Mouse (Mus musculus): ENCODE measurements around the gene Tmprss6.

Gene Tmprss6

DNA sequence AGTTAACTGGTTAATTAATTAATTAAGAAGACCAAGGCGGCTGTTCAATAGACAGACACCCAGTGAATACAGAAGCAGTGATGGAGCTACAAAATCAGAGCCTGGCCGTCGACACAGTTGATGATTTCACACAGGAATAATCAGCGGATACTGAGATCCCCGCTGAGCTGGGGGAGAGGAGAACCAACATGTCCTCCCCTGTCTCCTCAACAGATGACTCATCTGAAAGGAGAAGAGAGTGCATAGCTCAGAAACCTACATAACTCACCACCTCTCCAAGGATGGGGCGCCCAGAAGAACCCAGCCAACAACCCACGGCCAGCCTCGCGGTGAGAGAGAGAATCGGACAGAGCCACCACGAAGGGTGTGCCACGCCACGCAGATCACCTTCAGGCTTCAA is 48.0 kb downstream of the Tmprss6 start:
- DNase-seq (ENCODE audit: low spot score), result no peak

DNA sequence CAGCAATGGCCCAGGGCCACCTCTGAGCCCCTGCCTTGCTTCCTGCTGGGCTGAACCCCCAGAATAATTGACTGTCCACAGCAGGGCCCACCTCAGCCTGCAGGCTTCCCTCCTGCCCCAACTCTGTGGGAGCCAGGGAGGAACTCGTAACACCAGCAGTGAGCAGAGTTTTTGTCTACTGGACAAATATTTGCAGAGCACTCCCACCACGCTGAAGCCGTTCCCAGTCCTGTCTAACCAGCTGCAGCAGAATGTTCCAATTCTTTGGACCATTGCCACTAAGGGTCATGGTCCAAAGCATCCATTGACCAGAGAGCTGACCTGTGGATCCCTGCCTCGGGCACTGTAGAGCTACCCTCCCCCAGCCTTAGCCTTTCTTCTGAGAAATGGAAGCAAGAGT is 51.5 kb downstream of the Tmprss6 start:
- DNase-seq (ENCODE audit: low spot score), result no peak

DNA sequence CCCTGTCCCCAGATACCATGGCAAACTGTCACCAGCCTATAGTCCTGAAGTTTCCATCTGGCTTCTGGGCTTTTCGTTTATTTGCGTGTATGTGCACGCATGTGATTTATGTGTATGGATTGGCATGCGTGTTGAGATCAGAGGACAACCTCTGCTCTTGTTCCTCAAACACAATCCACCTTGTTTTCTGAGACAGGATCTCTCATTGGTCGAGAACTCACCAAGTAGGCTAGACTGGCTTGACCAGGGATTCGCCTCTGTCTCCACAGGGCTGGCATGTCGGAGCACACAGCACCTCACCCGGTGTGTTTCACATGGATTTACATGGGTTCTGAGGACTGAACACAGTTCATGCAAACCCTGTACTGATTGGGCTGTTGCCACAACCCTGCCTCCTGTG is 54.3 kb downstream of the Tmprss6 start:
- DNase-seq (ENCODE audit: low spot score), result no peak

DNA sequence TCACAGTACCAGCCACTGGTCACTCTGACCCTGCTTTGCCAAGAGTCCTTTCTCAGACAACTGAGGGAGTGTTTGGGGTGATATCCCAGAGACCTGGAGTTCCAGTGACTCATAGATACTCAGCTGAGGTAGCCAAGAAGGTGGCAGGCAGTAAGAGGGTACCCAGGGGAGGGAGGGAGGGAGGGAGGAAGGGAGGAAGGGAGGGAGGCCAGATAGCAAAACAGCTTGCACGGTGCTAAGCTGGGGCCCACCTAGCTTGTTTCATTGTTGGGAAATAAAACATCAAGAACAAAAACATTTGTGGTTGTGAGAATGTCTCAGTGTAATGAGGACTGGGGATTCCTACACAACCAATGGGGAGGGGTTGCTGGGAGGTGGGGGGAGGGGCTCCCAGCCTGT is 54.7 kb downstream of the Tmprss6 start:
- DNase-seq (ENCODE audit: low spot score), result no peak

DNA sequence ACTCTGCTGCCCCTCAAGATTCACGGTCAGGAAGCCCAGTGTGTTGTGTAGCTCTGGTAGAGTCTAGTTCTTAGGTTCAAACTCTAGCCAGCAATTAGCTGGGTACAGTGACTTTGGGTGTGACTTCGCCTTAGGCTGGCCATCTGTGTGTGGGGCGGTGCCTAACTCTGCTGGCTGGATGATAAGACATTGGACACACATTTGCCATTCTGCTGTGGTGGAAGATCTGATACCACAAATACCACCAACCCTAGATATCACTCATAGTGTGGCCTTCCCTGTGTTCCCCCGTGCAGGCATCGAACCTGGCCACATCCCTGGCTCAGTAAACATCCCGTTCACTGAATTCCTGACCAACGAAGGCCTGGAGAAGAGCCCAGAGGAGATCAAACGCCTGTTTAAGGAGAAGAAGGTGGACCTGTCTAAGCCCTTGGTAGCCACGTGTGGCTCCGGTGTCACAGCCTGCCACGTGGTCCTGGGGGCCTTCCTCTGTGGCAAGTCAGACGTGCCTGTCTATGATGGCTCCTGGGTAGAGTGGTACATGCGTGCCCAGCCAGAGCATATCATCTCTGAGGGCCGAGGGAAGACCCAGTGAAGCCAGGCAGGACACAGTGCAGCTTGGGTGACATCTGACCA is 55.2 kb downstream of the Tmprss6 start:
- no peak for DNase-seq (ENCODE audit: low spot score)

DNA sequence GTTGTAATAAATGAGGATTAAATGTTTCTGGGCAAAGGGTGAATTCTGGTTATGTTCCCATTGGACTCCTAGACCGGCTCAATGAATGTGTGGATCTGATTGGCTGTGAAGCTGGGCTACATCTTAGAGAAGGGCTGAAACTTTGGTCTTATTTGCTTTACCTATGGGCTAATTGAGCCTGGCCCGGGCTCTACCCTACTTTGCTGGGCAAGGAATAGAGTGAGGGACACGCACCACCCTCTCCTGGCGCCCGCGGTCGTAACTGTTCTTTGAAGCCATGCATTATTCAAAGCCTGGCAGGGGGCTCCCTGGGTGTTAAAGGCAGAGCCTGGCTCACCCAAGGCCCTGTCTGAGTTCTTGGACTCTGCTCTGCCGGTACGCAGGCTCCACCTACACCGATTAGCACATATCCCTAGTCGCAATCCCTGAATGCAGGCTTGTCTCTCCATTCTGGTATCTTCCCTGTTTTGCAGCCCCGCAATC is 58.8 kb downstream of the Tmprss6 start:
- DNase-seq (ENCODE audit: low spot score), result no peak

DNA sequence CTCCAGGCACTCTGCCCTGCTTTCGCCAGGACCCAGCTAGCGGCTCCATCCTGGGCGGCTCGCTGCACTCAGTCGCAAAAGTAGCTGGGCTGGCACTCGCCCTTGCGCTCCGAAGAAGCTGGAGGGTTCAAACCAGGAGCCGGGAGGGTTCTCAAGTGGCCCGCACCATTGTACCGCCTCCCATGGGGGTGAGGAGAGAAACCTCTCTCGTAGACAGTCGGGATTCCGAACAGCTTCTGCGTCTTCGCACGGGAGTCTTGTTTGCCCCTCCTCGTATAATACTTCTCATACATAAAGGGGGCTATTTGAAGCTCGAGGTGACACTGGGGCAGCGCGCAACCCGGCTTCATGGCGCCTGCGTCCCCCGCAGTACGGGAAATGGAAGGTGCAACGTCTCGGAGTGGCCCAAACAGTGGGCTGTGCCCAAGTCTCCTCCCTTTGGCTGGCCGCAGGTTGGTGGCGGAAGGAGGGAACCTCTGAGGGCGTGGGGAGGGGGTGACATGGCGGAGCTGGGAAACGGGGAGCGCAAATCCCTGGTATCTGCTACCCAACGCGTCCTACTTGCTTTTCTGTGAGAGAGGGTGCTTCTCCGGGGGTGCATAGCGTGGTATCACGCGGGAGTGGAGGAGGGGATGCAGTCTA is 62.0 kb downstream of the Tmprss6 start, which contains the start of gene Mpst:
Gene Mpst, plus strand, starts transcription at position 124 of the 642 bp plus-strand sequence.
- DNase-seq (ENCODE audit: low spot score), result peak; percentile 89

DNA sequence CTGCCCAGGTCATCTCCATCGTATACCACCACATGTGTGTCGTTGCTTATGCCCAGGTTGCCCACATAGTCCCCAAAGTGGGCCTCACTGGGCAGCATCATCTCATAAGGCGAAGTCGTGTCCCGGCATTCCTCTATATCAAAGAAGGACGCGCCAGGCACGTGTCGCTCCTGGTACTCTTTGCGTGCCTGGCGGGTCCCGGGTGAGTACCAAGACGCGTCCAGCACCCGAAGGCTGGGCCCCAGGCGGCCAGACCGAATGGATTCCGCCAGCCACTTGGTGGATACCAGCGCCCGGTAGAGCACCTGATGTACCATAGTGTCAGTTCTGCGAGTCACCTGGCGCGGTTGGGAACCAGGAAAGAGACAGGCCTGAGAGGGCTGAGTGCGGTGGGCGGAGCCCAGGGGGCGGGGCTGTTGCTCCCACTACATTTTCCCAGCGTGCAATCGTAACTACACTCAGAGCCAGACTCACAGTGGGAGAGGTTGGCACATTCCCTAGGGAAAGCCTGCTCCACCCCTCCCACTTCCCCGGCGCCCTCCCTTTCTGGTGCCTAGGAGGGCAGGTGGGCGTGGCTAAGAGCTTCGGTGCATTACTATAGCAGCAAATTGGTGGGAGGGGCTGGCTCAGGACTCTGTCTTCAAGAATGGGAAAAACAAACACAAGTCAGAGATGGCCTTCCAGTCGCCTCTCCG is 62.8 kb downstream of the Tmprss6 start, which contains the start of gene Tst:
Gene Tst, minus strand, starts transcription at position 391 of the 695 bp plus-strand sequence.
- peak; percentile 80 for DNase-seq (ENCODE audit: low spot score)

DNA sequence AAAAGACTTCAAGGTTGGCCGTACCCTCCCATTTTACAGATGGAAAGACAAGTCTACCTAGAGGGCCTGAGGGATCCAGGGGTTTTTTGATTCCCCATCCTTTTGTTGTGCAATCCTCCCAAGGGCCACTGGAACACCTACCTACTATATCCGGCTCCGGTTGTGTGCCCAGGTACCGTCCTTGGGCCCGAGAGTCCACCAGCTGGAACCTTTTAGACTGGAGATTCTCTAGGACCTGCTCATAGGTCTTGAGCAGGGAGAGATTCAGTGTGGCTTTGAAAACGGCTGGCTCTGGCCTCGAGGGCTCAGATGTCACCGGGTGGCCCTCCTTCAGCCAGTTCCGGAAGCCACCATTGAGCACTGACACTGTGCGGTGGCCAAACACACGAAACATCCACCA is 63.3 kb downstream of the Tmprss6 start:
- DNase-seq (ENCODE audit: low spot score), result no peak

DNA sequence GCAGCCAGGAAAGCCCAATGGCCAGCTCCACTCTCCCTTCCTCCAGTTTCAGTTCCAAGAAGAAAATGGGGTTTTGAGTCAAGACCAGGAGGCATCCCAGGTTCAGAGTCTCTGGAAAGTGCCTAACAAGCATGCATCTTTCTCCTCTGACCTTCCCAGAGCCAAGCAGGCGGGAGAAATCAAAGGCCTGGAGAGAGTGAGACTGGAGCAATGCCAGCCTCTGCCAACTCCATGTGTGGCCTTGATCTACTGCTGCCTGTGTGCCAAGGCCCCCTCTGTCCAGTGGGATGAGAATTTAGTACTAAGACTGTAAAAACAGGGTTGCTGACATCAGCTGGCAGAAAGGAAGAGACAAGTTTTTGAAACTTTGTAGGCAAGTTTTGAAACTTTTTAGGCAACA is 64.5 kb downstream of the Tmprss6 start:
- no peak for DNase-seq (ENCODE audit: low spot score)

DNA sequence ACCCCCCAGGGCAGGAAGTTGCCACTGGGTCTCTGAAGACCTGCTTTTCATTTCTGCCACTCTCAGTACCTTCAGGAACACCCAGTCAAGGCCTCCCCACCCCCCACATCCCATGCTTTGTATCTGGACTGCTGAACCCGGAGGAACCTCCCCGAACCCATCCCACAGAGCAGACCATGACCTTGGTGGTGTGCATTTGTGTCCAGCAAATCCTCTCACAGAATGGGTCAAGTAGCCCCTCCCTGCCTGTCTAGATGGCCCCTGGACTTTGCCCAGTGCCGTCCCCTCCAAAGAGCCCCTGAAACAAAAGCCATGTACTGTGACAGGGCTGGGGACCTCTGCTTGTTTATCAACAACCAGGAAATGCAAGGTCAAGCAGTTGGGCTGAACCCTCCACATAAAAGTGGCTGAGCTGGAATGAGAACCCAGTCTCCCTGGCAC is 65.1 kb downstream of the Tmprss6 start:
- no peak for DNase-seq (ENCODE audit: low spot score)

DNA sequence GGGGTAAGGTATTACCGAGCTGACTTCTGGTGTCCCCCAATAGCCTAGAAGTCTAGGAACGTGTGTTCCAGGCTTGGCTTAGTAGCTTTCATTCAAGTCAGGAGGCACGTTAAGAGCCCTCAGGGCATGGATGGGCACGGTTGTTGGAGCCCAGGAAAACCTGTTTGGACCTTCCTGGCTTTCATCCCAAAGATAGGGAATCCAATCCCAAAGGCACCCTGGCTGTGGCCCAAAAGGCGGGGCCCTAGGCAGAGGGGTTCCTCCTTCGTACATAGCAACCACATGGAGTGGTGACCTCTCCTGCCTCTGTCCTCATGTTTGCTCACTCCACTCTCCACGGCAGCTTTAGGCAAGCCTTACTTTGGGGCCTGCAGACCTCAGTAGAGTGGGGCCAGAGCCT is 66.0 kb downstream of the Tmprss6 start:
- DNase-seq (ENCODE audit: low spot score), result no peak

DNA sequence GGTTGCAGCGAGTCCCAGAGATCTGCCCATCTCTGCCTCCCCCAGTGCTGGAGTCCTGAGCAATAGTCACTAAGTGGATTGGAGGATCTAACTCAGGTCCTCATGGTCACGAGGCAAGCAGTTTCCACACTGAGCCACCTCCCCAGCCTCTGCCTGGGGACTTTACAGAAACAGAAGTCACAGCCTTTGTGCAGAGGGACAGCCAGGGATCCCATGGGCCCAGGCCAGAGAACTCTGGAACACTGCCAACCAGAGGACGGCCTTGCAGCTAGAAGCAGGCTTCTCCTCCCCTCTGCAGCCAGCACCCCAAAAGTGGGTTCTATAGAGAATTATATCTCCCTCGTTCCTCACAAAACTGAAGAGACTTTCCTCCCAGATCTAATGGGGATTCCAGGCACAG is 66.5 kb downstream of the Tmprss6 start:
- DNase-seq (ENCODE audit: low spot score), result no peak

DNA sequence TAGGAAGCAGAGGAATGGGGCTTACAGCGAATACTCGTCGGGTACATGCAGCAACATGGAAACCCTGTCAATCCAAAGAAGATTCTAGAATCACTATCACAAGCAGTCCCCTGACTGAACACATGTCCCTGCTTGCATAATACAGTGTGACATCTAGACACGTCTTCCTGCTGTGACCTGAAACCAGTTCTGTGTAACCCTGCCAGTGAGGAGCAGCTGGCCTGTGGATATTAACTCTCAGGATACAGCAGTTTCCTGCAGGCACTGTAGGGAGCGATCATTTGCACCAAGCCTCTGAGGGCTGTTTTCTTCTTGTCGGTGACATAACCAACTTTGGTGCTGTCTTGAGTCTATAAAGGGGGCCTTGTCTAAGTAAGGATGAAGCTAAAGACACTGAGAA is 67.1 kb downstream of the Tmprss6 start:
- no peak for DNase-seq (ENCODE audit: low spot score)

DNA sequence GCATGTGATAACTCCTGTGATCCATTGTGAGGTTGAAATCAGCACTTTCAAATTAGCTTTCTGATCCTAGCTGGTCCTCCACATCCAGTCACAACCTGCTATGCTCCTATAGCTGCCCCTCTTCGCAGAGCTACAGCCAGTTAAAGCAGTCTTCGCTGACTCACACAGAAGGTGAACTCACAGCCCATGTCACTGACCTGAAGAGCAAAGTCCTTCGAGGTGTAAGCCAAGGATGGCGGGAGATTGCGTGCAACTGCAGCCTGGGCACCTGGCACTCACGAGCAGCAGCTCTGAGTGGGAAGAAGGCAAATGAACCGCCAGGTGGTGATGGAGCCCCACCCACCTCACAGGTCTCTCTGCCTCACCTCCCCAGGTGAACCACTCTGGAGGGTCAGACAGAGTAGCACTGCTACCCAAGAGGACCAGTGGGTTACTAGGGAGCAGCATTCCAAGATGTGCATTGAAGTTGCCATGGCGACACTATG is 72.9 kb downstream of the Tmprss6 start, which contains the start of gene Tex33:
Gene Tex33, minus strand, starts transcription at position 435 of the 485 bp plus-strand sequence.
- no peak for DNase-seq (ENCODE audit: low spot score)

DNA sequence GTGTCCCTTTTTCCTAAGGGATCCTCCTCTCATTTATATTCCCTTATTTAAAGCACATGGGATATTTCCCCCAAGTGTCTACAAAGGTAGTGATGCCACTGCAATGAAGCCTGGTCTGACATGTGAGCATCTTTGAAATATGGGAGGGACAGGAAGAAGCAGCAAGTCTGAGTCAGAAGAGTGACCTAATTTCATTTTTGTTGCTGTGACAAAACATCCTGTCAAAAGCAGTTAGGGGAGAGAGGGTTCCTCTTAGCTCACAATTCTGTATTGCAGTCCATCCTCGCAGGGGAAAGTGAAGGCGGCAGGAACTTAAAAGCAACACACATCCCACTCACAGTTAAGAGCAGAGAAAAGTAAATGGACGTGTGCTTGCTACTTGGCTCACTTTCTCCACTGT is 77.6 kb downstream of the Tmprss6 start:
- no peak for DNase-seq (ENCODE audit: low spot score)

All from layer of hippocampus, adult 9-10 months (tissue).